Mouse (Mus musculus): ENCODE measurements around the gene Ap3d1. TPM values are rescaled to one million over a fixed set of nuclear protein-coding genes. Genes with fewer than 3 reads are reported as not detected.
A peak's percentile ranks its signal among the peaks of the same experiment; 100 is the strongest.

Ap3d1 gene
- polyA plus RNA-seq, 1 experiment, result 92.5 TPM

- DNase-seq (ENCODE audit: low read depth in 1 of 2, low spot score in 2 of 2), result peak in 1 of 2 experiments; percentile 63
- H3K4me1 ChIP-seq (ENCODE audit: control insufficient read depth, insufficient read depth, insufficient read length), result peaks cover 51% of the 10 kb centered on the region; the same call in 1 of the 2 replicates
- H3K4me3 ChIP-seq (ENCODE audit: extremely low read depth, insufficient read depth, insufficient read length), result peak overlapping the region; percentile 11
- 25% methylated on average over 14 of the region's 14 CpGs for WGBS
- H3K36me3 ChIP-seq (ENCODE audit: control insufficient read depth, insufficient read depth, low read length), result peaks cover 25% of the 10 kb centered on the region
- H3K27me3 ChIP-seq (ENCODE audit: control insufficient read depth, insufficient read depth, low read length), result no peaks in the 10 kb centered on the region
- TF ChIP-seq CTCF (IDR thresholded peaks at IDR 0.05; ENCODE audit: extremely low read depth, insufficient read depth, insufficient read length, insufficient replicate concordance) (no peak), POLR2A (IDR thresholded peaks at IDR 0.05; ENCODE audit: low read depth, low read length) (no peak)
- peak overlapping the region; percentile 99 for H3K27ac ChIP-seq (ENCODE audit: insufficient read depth, low read length)
Measured at GRCm38 (mm10) chr10:80692249-80693165, 49.6 kb downstream of the Ap3d1 start.

GRCm38 (mm10) chr10:80687850-80688249 lies 54.2 kb downstream of the Ap3d1 start:
- TF ChIP-seq POLR2A (IDR thresholded peaks at IDR 0.05; ENCODE audit: low read depth, low read length) (no peak), CTCF (IDR thresholded peaks at IDR 0.05; ENCODE audit: extremely low read depth, insufficient read depth, insufficient read length, insufficient replicate concordance) (peak; percentile 69; the same call in 1 of the 2 replicates)
- WGBS, result 41% methylated on average over 5 of the region's 5 CpGs
- Histone ChIP-seq H3K4me1 (ENCODE audit: control insufficient read depth, insufficient read depth, insufficient read length) (peaks cover 35% of the 10 kb centered on the region), H3K27me3 (ENCODE audit: control insufficient read depth, insufficient read depth, low read length) (no peaks in the 10 kb centered on the region), H3K36me3 (ENCODE audit: control insufficient read depth, insufficient read depth, low read length) (peaks cover 42% of the 10 kb centered on the region), H3K4me3 (ENCODE audit: extremely low read depth, insufficient read depth, insufficient read length) (no peak overlapping the region), H3K27ac (ENCODE audit: insufficient read depth, low read length) (no peak overlapping the region)
- DNase-seq (ENCODE audit: low read depth in 1 of 2, low spot score in 2 of 2), result peak in 1 of 2 experiments; percentile 68

- H3K27ac ChIP-seq (ENCODE audit: insufficient read depth, low read length), result no peak overlapping the region
- H3K27me3 ChIP-seq (ENCODE audit: control insufficient read depth, insufficient read depth, low read length), result no peaks in the 10 kb centered on the region
- H3K36me3 ChIP-seq (ENCODE audit: control insufficient read depth, insufficient read depth, low read length), result peaks cover 42% of the 10 kb centered on the region
- WGBS, result 82% methylated on average over 3 of the region's 3 CpGs
- no peak for DNase-seq (ENCODE audit: low read depth in 1 of 2, low spot score in 2 of 2)
- no peak overlapping the region for H3K4me3 ChIP-seq (ENCODE audit: extremely low read depth, insufficient read depth, insufficient read length)
- TF ChIP-seq CTCF (IDR thresholded peaks at IDR 0.05; ENCODE audit: extremely low read depth, insufficient read depth, insufficient read length, insufficient replicate concordance), result no peak
- H3K4me1 ChIP-seq (ENCODE audit: control insufficient read depth, insufficient read depth, insufficient read length), result peaks cover 28% of the 10 kb centered on the region
Measured at GRCm38 (mm10) chr10:80686617-80687016, 55.4 kb downstream of the Ap3d1 start.

GRCm38 (mm10) chr10:80684984-80685383 lies 57.1 kb downstream of the Ap3d1 start:
- Histone ChIP-seq H3K36me3 (ENCODE audit: control insufficient read depth, insufficient read depth, low read length) (peaks cover 30% of the 10 kb centered on the region), H3K4me3 (ENCODE audit: extremely low read depth, insufficient read depth, insufficient read length) (no peak overlapping the region), H3K4me1 (ENCODE audit: control insufficient read depth, insufficient read depth, insufficient read length) (peaks cover 30% of the 10 kb centered on the region), H3K27me3 (ENCODE audit: control insufficient read depth, insufficient read depth, low read length) (no peaks in the 10 kb centered on the region), H3K27ac (ENCODE audit: insufficient read depth, low read length) (peak overlapping the region; percentile 2; the same call in 1 of the 2 replicates)
- DNase-seq (ENCODE audit: low read depth in 1 of 2, low spot score in 2 of 2), result no peak
- 84% methylated on average over 4 of the region's 4 CpGs for WGBS
- TF ChIP-seq POLR2A (IDR thresholded peaks at IDR 0.05; ENCODE audit: low read depth, low read length), result no peak
- no peak for TF ChIP-seq CTCF (IDR thresholded peaks at IDR 0.05; ENCODE audit: extremely low read depth, insufficient read depth, insufficient read length, insufficient replicate concordance)

- H3K27ac ChIP-seq (ENCODE audit: insufficient read depth, low read length), result peak overlapping the region; percentile 67
- DNase-seq (ENCODE audit: low read depth in 1 of 2, low spot score in 2 of 2), result peak in 1 of 2 experiments; percentile 86
- peaks cover 38% of the 10 kb centered on the region for H3K4me1 ChIP-seq (ENCODE audit: control insufficient read depth, insufficient read depth, insufficient read length)
- H3K36me3 ChIP-seq (ENCODE audit: control insufficient read depth, insufficient read depth, low read length), result peaks cover 22% of the 10 kb centered on the region
- peak; percentile 98 for TF ChIP-seq CTCF (IDR thresholded peaks at IDR 0.05; ENCODE audit: extremely low read depth, insufficient read depth, insufficient read length, insufficient replicate concordance)
- TF ChIP-seq POLR2A (IDR thresholded peaks at IDR 0.05; ENCODE audit: low read depth, low read length), result no peak
- H3K4me3 ChIP-seq (ENCODE audit: extremely low read depth, insufficient read depth, insufficient read length), result no peak overlapping the region
- no peaks in the 10 kb centered on the region for H3K27me3 ChIP-seq (ENCODE audit: control insufficient read depth, insufficient read depth, low read length)
- WGBS, result 40% methylated on average over 6 of the region's 6 CpGs
Measured at GRCm38 (mm10) chr10:80684214-80684613, 57.9 kb downstream of the Ap3d1 start.

- H3K27me3 ChIP-seq (ENCODE audit: control insufficient read depth, insufficient read depth, low read length), result no peaks in the 10 kb centered on the region
- peaks cover 43% of the 10 kb centered on the region for H3K4me1 ChIP-seq (ENCODE audit: control insufficient read depth, insufficient read depth, insufficient read length)
- peak overlapping the region; percentile 67 for H3K27ac ChIP-seq (ENCODE audit: insufficient read depth, low read length)
- TF ChIP-seq POLR2A (IDR thresholded peaks at IDR 0.05; ENCODE audit: low read depth, low read length) (no peak), CTCF (IDR thresholded peaks at IDR 0.05; ENCODE audit: extremely low read depth, insufficient read depth, insufficient read length, insufficient replicate concordance) (no peak)
- H3K4me3 ChIP-seq (ENCODE audit: extremely low read depth, insufficient read depth, insufficient read length), result no peak overlapping the region
- WGBS, result 86% methylated on average over 1 of the region's 1 CpGs
- DNase-seq (ENCODE audit: low read depth in 1 of 2, low spot score in 2 of 2), result no peak
- peaks cover 21% of the 10 kb centered on the region for H3K36me3 ChIP-seq (ENCODE audit: control insufficient read depth, insufficient read depth, low read length)
Measured at GRCm38 (mm10) chr10:80683647-80684046, 58.4 kb downstream of the Ap3d1 start.

- peak overlapping the region; percentile 85 for H3K27ac ChIP-seq (ENCODE audit: insufficient read depth, low read length)
- peaks cover 19% of the 10 kb centered on the region for H3K36me3 ChIP-seq (ENCODE audit: control insufficient read depth, insufficient read depth, low read length)
- no peak overlapping the region for H3K4me3 ChIP-seq (ENCODE audit: extremely low read depth, insufficient read depth, insufficient read length)
- TF ChIP-seq CTCF (IDR thresholded peaks at IDR 0.05; ENCODE audit: extremely low read depth, insufficient read depth, insufficient read length, insufficient replicate concordance) (no peak), POLR2A (IDR thresholded peaks at IDR 0.05; ENCODE audit: low read depth, low read length) (no peak; the same call in 1 of the 2 replicates)
- peaks cover 56% of the 10 kb centered on the region for H3K4me1 ChIP-seq (ENCODE audit: control insufficient read depth, insufficient read depth, insufficient read length)
- DNase-seq (ENCODE audit: low read depth in 1 of 2, low spot score in 2 of 2), result peak; percentile 60 to 78
- 26% methylated on average over 6 of the region's 6 CpGs for WGBS
- H3K27me3 ChIP-seq (ENCODE audit: control insufficient read depth, insufficient read depth, low read length), result no peaks in the 10 kb centered on the region
Measured at GRCm38 (mm10) chr10:80682003-80682402, 60.1 kb downstream of the Ap3d1 start.
